Mouse (Mus musculus) olfactory bulb, adult 2 months (tissue): Measurements from ENCODE around the gene Dmac1. TPM values are rescaled to one million over a fixed set of nuclear protein-coding genes. Genes with fewer than 3 reads are reported as not detected.

ENCODE experiments used
- H3K27ac ChIP-seq: fragments of 200-500 bp; 2 replicates; pipeline ENCODE4 v1.5.1; 2012; ENCODE audit warnings: low read depth, low read length; ENCODE audit not compliant: insufficient read depth
- H3K4me1 ChIP-seq: fragments of 200-500 bp; 2 replicates; pipeline ENCODE4 v1.6.1; 2012; ENCODE audit warnings: low read length; ENCODE audit not compliant: control insufficient read depth, insufficient read depth
- H3K4me3 ChIP-seq: fragments of 200-500 bp; 2 replicates; pipeline ENCODE4 v1.5.1; 2012; ENCODE audit warnings: mild to moderate bottlenecking, low read depth, low read length, moderate library complexity; ENCODE audit not compliant: insufficient read depth
- CTCF ChIP-seq: fragments of 200-500 bp; IDR thresholded peaks from 2 replicates; pipeline ENCODE4 v1.5.1; 2012; ENCODE audit warnings: low read depth, mild to moderate bottlenecking, low read length, moderate library complexity; ENCODE audit not compliant: insufficient read depth
- POLR2A ChIP-seq: fragments of 200-500 bp; IDR thresholded peaks from 2 replicates; pipeline ENCODE4 v1.6.1; 2012; ENCODE audit warnings: mild to moderate bottlenecking, low read depth, low read length, moderate library complexity; ENCODE audit not compliant: insufficient read depth
- WGBS: fragments of 180-500 bp; shearing (Covaris S2); methylation state at CpG from one replicate; pipeline ENCODE4 v1.1.7; 2018; 5-methylcytosine and 5-hydroxymethylcytosine counted together
- polyA plus RNA-seq: library from polyadenylated mRNA; stranded (reverse); fragments of >200 nt; gene quantifications from 2 replicates; pipeline ENCODE4 v1.2.4, GENCODE M21; 2012; ENCODE audit warnings: low replicate concordance; ENCODE audit not compliant: missing spikeins, insufficient read depth, insufficient read length

The Dmac1 gene
- polyA plus RNA-seq = not detected in 2 replicates

DNA sequence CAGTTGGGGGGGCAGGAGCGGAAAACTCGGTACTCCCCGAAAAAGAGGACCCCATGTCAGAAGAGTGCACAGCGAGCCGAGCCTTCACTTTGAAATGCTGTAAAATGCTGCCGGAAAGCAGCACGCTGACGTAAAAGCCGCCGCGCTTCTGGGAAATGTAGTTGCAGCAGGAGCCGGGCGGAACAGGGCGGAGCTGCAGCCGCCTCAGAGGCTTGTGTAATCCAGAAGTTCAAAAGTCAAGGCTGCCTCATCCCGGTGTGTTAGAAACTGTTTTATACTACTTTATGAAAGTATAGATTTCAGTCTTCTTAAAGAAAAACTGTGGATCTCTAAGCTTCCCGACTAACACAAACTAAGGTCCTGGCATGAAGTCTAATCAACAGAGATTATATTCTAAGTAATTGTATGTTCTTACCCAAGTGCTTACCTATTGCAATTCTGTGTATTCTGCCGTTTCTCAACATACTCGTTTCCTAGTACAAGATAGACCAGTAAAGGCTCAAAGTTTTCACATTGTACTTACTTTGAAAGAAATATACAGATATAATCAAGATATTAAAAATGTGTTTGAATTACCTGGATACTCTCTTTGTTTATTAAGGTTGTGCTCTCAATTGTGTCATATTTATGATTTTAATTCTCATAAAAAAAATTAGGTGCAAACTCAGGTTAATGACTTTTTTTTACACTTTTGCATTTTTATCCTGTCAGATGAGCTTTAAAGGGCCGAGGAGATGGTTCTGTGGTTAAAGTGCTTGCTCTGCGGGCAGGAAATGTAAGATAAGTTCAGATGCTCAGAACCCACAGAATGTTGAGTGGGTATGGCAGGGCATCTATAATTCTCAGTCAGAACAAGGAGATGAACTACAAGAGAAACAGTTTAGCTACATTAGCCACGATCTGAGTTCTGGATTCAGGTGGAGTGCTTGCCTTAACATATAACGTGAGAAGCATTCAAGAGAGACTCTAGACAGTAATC, at the start of gene Dmac1:
Dmac1 (minus strand) TSS at position 109 of the 979 bp plus-strand sequence.
- Histone ChIP-seq H3K27ac (no peak within 1 kb of the TSS), H3K4me3 (peak within 1 kb of the TSS; percentile 78), H3K4me1 (0 out of 2 replicates have a peak, but pooled peaks cover 2% of the 10 kb centered on the region)
- TF ChIP-seq POLR2A (peak; percentile 59), CTCF (no peak)
- WGBS = 17% methylated on average over 23 of the region's 23 CpGs

DNA sequence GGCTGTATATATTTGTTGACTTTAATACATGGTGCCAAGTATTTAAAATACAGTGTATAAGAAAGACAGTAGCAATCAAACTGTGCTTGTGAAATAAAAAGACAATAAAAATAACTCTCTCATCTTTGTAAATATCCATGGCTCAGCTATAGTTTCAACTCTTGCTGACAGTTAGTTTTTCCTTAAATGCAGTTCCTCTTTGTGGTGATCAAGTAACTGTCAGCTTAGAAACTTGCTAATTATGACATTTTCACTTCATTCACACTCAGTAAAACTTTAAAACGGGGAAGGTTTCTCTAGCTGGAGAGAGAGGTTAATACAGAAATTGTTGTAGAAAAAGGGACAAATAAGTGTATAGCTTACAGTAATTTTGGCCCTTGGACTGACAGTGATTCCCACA, 37.3 kb upstream of the Dmac1 start:
- Histone ChIP-seq H3K4me3 (no peak overlapping the region), H3K27ac (no peak overlapping the region), H3K4me1 (no peaks in the 10 kb centered on the region)
- TF ChIP-seq CTCF = no peak
- no peak for TF ChIP-seq POLR2A
- WGBS = 71% methylated on average over 1 of the region's 1 CpGs

DNA sequence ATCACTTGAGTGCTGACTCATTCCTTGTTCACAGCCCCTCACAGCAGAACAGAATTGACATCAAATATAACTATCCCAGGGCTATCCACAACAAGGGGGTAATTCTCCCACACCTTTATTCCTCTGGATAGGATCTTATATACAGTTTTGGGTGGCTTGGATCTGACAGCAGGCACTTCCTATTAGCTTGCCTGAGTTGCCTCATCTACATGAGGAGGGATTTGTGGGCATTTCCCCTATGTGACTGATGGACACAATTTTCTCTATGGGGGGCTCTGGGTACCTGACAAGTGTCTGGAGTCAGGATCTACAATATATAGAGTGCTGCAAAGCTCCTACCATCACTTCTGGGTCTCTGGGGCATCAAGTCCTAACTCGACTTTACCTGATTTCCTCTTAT, 36.9 kb upstream of the Dmac1 start:
- Histone ChIP-seq H3K4me1 (no peaks in the 10 kb centered on the region), H3K4me3 (no peak overlapping the region), H3K27ac (no peak overlapping the region)
- no peak for TF ChIP-seq CTCF
- TF ChIP-seq POLR2A = no peak
- 81% methylated on average over 1 of the region's 1 CpGs for WGBS

DNA sequence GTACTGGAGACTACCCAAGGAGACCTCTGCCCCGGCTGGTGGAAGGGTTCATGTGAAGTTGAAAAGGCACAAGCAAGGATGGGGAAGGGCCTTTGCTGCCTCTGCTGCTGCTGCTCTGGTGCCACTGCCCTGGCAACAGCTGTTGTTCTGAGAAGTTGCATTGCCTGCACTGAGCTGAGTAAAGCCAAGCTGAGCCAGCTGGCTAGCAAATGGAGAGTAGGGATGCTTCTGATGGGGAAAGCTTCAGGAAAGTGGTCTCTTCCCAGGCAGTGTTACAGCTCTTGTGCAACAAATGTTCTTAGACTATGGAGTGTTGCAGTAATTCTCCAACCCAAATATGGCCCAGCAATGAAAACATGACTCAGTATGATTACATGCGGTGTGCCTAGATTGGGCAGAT, 33.8 kb upstream of the Dmac1 start:
- Histone ChIP-seq H3K4me1 (no peaks in the 10 kb centered on the region), H3K27ac (no peak overlapping the region), H3K4me3 (no peak overlapping the region)
- TF ChIP-seq CTCF (no peak), POLR2A (no peak)
- 91% methylated on average over 2 of the region's 2 CpGs for WGBS

DNA sequence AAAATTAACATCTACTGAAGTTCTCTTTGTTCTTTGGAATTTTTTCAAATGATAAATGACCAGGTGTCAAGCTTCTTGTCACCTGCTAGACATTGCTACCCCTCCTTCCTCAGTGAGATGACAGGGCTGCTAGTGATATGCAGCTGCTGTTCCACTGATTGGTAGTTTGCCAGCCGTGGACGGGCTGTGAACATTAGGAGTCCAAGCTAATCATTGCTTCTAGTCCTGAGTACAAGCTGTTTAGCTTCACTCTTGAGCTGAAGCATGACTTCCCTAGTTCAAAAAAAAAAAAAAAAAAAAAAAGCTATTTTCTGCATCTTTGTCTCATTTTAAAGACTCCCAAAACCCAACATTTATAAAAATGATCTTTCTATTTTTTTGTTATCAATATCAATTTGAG, 33.2 kb upstream of the Dmac1 start:
- no peak overlapping the region for H3K27ac ChIP-seq
- H3K4me3 ChIP-seq = no peak overlapping the region
- TF ChIP-seq POLR2A = no peak
- no peak for TF ChIP-seq CTCF
- H3K4me1 ChIP-seq = no peaks in the 10 kb centered on the region
- WGBS = 55% methylated on average over 2 of the region's 2 CpGs

DNA sequence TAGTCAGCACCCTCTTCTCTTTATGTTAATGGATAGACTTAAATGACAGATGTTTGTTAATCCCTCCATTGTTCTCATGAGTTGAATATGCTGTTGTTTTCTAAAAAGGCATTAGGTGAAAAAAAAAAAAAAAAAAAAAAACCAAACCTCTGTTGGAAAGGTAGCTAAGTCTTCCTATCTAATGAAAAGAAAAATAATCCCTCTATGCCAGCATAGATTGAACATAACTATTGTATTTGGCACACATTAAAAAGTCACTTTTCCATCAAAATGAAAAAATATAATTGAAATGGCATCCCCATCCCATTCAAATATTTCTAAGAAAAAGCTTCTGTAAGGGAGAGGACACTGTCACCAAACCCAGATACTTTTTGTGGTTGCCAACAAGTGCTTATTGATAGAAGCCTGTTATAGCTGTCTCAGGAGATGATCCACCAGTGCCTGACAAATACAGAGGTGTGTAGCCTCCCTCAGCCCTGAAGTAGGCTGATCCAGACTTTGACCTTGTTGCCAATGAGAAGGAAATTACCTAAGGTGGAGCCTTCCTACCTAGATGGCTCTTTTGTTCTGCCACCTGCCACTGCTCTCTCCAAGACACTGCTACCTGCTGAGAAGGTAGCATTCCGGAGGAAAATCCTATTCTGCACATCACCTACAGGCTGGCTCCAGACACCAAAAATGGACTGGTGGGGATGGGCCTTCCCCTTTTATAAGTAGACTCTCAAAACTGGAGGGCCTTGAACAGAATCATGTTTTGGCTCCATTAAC, 22.3 kb upstream of the Dmac1 start:
- WGBS = 71% methylated on average over 1 of the region's 1 CpGs
- Histone ChIP-seq H3K4me3 (no peak overlapping the region), H3K27ac (no peak overlapping the region), H3K4me1 (no peaks in the 10 kb centered on the region)
- TF ChIP-seq POLR2A (no peak), CTCF (no peak)

DNA sequence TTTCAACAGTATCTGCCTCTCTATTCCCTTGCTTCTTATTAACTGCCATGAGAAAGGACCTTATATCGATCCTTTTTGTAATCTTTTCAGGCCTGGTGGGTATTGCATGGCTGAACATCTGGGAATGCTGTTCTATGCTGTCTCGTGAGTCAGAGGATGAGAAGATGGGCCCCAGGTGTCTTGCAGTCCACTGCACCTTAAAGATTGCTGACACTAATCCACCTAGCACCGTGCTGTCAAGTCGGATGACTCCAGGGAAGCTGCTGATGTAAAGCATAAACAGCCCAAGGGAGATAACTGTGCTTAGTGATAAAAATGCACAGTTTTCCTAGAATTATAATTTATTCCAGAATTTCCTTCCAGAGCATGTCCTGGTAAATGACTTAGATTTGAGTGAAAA, 14.2 kb upstream of the Dmac1 start:
- Histone ChIP-seq H3K4me3 (no peak overlapping the region), H3K27ac (no peak overlapping the region), H3K4me1 (no peaks in the 10 kb centered on the region)
- TF ChIP-seq POLR2A = no peak
- TF ChIP-seq CTCF = no peak
- WGBS = 80% methylated on average over 4 of the region's 4 CpGs

DNA sequence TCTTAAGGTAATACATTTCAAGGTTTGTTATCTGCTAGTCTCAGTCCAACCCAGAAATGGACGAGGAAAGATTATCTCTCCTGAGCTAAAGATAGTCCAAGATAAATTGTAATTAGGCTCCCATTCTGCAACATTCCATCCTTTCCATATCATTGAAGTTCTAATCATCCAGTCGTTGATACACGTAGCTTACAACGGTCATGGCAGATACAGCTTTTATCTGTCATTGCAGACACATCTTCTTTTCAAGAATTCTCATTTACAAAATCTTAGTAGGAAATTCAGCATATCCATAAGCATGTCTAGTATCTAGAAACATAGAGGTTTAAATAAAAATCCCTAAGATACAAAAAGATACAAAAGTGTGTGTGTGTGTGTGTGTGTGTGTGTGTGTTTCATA, 13.0 kb upstream of the Dmac1 start:
- Histone ChIP-seq H3K4me1 (no peaks in the 10 kb centered on the region), H3K27ac (no peak overlapping the region), H3K4me3 (no peak overlapping the region)
- TF ChIP-seq CTCF = no peak
- TF ChIP-seq POLR2A = no peak
- WGBS = 91% methylated on average over 4 of the region's 4 CpGs
